Mouse (Mus musculus) CH12.LX (cell line): Measurements from ENCODE around the gene Cntln.

Experiments
- BHLHE40 ChIP-seq: IDR thresholded peaks from 2 replicates; pipeline ENCODE4 v1.6.1; 2011; ENCODE audit warnings: mild to moderate bottlenecking, low read depth, low read length, improper control_type of control experiment
- CHD1 ChIP-seq: IDR thresholded peaks from 2 replicates; pipeline ENCODE4 v1.6.1; 2012; ENCODE audit warnings: low read depth, low read length, improper control_type of control experiment, inconsistent platforms
- CTCF ChIP-seq, 2 experiments: IDR thresholded peaks in 1 of 2; conservative IDR thresholded peaks in 1 of 2; 2 replicates each; pipeline ENCODE4 v1.5.1; 2011 to 2012; ENCODE audit warnings: low read depth in 2 of 2, low read length in 2 of 2, improper control_type of control experiment in 1 of 2, inconsistent platforms in 1 of 2, mild to moderate bottlenecking in 1 of 2, moderate library complexity in 1 of 2
- EP300 ChIP-seq: IDR thresholded peaks from 2 replicates; pipeline ENCODE4 v1.6.1; 2011; ENCODE audit warnings: low read length, improper control_type of control experiment
- KAT2A ChIP-seq: IDR thresholded peaks from 2 replicates; pipeline ENCODE4 v1.6.1; 2012; ENCODE audit warnings: low read length, improper control_type of control experiment, inconsistent platforms; ENCODE audit not compliant: insufficient replicate concordance
- MEF2A ChIP-seq: IDR thresholded peaks from 2 replicates; pipeline ENCODE4 v1.6.1; 2014; ENCODE audit warnings: low read depth, mild to moderate bottlenecking, inconsistent platforms, low read length, improper control_type of control experiment, borderline replicate concordance
- POLR2A ChIP-seq: IDR thresholded peaks from 2 replicates; pipeline ENCODE4 v1.6.1; 2011; ENCODE audit warnings: low read depth, mild to moderate bottlenecking, improper control_type of control experiment, low read length
- RAD21 ChIP-seq: IDR thresholded peaks from 2 replicates; pipeline ENCODE4 v1.6.1; 2011; ENCODE audit warnings: low read depth, mild to moderate bottlenecking, low read length, improper control_type of control experiment, moderate library complexity
- SMC3 ChIP-seq: IDR thresholded peaks from 2 replicates; pipeline ENCODE4 v1.6.1; 2011; ENCODE audit warnings: low read depth, low read length, improper control_type of control experiment
- TBP ChIP-seq: conservative IDR thresholded peaks from 2 replicates; pipeline ENCODE4 v1.6.1; 2011; ENCODE audit warnings: low read depth, low read length, improper control_type of control experiment

DNA sequence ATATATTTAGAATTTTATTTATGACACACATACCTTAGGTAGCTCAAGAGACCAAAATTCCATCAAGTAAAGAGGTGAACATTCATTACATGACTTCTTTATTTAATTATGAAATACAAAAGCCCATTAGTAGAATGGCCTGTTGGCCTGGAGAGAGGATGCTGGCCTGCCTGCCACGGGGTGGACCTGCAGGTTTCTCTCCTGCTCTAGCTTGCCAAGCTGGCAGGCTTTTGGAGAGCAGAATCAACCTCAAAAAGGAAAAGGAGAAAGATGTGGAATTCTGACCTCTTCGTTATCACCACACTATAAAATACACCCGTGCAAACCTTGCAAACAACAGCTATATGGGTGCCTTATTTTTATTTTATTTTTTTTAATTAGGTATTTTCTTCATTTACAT, 45.6 kb upstream of the Cntln start:
- TF ChIP-seq TBP (no peak), POLR2A (no peak), SMC3 (no peak), CTCF (conservative IDR thresholded peaks at IDR 0.05 in 1 of 2, IDR thresholded peaks at IDR 0.05 in 1 of 2; ENCODE audit: low read depth in 2 of 2, low read length in 2 of 2) (no peak), BHLHE40 (no peak), RAD21 (no peak), EP300 (no peak), KAT2A (no peak), MEF2A (no peak), CHD1 (no peak)
